Mouse (Mus musculus) heart, postnatal 0 days (tissue): ENCODE data around the gene Thada. TPM values are rescaled to one million over a fixed set of nuclear protein-coding genes. Genes with fewer than 3 reads are reported as not detected.

Experiments used
- ATAC-seq: fragments of 200-750 bp; cut with Nextera tagmentation; 2 replicates; pipeline ENCODE4 v1.8.0; 2017; ENCODE audit warnings: low read depth, moderate number of reproducible peaks, moderate library complexity; ENCODE audit not compliant: insufficient read depth
- DNase-seq: peaks from one replicate; pipeline ENCODE4 v3.0.0-alpha.2; 2016; ENCODE audit warnings: low spot score
- H3K27ac ChIP-seq: fragments of 300-500 bp; sonication (generic); 2 replicates; pipeline ENCODE4 v1.5.1; 2014; ENCODE audit warnings: low read depth, mild to moderate bottlenecking
- H3K27me3 ChIP-seq: fragments of 300-500 bp; sonication (generic); 2 replicates; pipeline ENCODE4 v1.6.1; 2014; ENCODE audit warnings: low read length, mixed read lengths; ENCODE audit not compliant: control insufficient read depth, insufficient read depth
- H3K36me3 ChIP-seq: fragments of 300-500 bp; sonication (generic); replicated peaks from 2 replicates; pipeline ENCODE4 v1.6.1; 2014; ENCODE audit warnings: low read length, mixed read lengths; ENCODE audit not compliant: control insufficient read depth, insufficient read depth
- H3K4me1 ChIP-seq: fragments of 300-500 bp; sonication (generic); 2 replicates; pipeline ENCODE4 v1.6.1; 2014; ENCODE audit warnings: antibody characterized with exemption; ENCODE audit not compliant: control insufficient read depth, insufficient read depth
- H3K4me2 ChIP-seq: fragments of 300-500 bp; sonication (generic); 2 replicates; pipeline ENCODE4 v1.6.1; 2014; ENCODE audit warnings: low read depth, mild to moderate bottlenecking, low read length, moderate library complexity
- H3K4me3 ChIP-seq: fragments of 300-500 bp; sonication (generic); 2 replicates; pipeline ENCODE4 v1.5.1; 2014; ENCODE audit warnings: low read depth, low read length
- H3K9ac ChIP-seq: fragments of 300-500 bp; sonication (generic); replicated peaks from 2 replicates; pipeline ENCODE4 v1.6.1; 2014; ENCODE audit warnings: low read depth, low read length, mixed read lengths
- H3K9me3 ChIP-seq: fragments of 300-500 bp; sonication (generic); replicated peaks from 2 replicates; pipeline ENCODE4 v1.6.1; 2016; ENCODE audit warnings: low read length; ENCODE audit not compliant: control insufficient read depth
- CTCF ChIP-seq: IDR thresholded peaks from 2 replicates; pipeline ENCODE4 v1.5.1; 2016; ENCODE audit warnings: antibody characterized with exemption, control low read depth, low read depth
- EP300 ChIP-seq: IDR thresholded peaks from 2 replicates; pipeline ENCODE4 v1.6.1; 2016; ENCODE audit warnings: antibody characterized with exemption, low read depth
- WGBS: fragments of 180-500 bp; shearing (Covaris S2); extraction: QIAGEN DNeasy Blood & Tissue Kit; methylation state at CpG from one replicate; pipeline ENCODE4 v1.1.7; 2014; 5-methylcytosine and 5-hydroxymethylcytosine counted together
- polyA plus RNA-seq: library from polyadenylated mRNA; unstranded; fragments of >200 nt; fragmentation: Nextera tagmentation; extraction: Ambion mirVana; gene quantifications from 2 replicates; pipeline ENCODE4 v1.2.1, GENCODE M21; 2015
- total RNA-seq: library from RNA; depleted of rRNA; stranded (reverse); fragments of >200 nt; gene quantifications from 2 replicates; pipeline ENCODE4 v1.2.3, GENCODE M21; 2014; ENCODE audit warnings: low replicate concordance

Thada gene
- total and polyA plus RNA-seq, 2 experiments from 2014 or later: 2.4 to 12.6 TPM

- ATAC-seq: peak; percentile 24; the same call in 1 of the 2 replicates
Observed at GRCm38 (mm10) chr17:84510355-84510754, 44.4 kb upstream of the Thada start.

GRCm38 (mm10) chr17:84509176-84509575 lies 43.2 kb upstream of the Thada start:
- Histone ChIP-seq H3K27me3 (no peaks in the 10 kb centered on the region), H3K4me1 (0 out of 2 replicates have a peak, but pooled peaks cover 3% of the 10 kb centered on the region), H3K36me3 (no peaks in the 10 kb centered on the region), H3K27ac (no peak overlapping the region), H3K4me3 (no peak overlapping the region), H3K9ac (no peak overlapping the region), H3K4me2 (no peak overlapping the region), H3K9me3 (no peaks in the 10 kb centered on the region)
- WGBS: 39% methylated on average over 4 of the region's 4 CpGs
- TF ChIP-seq EP300: no peak
- no peak for TF ChIP-seq CTCF
- ATAC-seq (no peak), DNase-seq (no peak)

More at GRCm38 (mm10) chr17:84510355-84510754, 44.4 kb upstream of the Thada start:
- Histone ChIP-seq H3K4me3 (no peak overlapping the region), H3K36me3 (no peaks in the 10 kb centered on the region), H3K4me1 (0 out of 2 replicates have a peak, but pooled peaks cover 3% of the 10 kb centered on the region), H3K4me2 (no peak overlapping the region), H3K27me3 (no peaks in the 10 kb centered on the region), H3K27ac (peak overlapping the region; percentile 64; the same call in 1 of the 2 replicates), H3K9me3 (no peaks in the 10 kb centered on the region), H3K9ac (no peak overlapping the region)
- peak; percentile 47 for DNase-seq
- TF ChIP-seq EP300 (no peak), CTCF (no peak)
- 35% methylated on average over 5 of the region's 5 CpGs for WGBS

GRCm38 (mm10) chr17:84508736-84509135 lies 42.7 kb upstream of the Thada start:
- no peak overlapping the region for H3K9ac ChIP-seq
- ATAC-seq: no peak
- H3K27ac ChIP-seq: no peak overlapping the region
- H3K4me1 ChIP-seq: 0 out of 2 replicates have a peak, but pooled peaks cover 3% of the 10 kb centered on the region
- H3K4me3 ChIP-seq: no peak overlapping the region
- no peak overlapping the region for H3K4me2 ChIP-seq
- H3K9me3 ChIP-seq: no peaks in the 10 kb centered on the region
- H3K27me3 ChIP-seq: no peaks in the 10 kb centered on the region
- 53% methylated on average over 3 of the region's 3 CpGs for WGBS
- TF ChIP-seq EP300: no peak
- no peak for TF ChIP-seq CTCF
- no peaks in the 10 kb centered on the region for H3K36me3 ChIP-seq
- no peak for DNase-seq

GRCm38 (mm10) chr17:84505922-84506321 lies 39.9 kb upstream of the Thada start:
- Histone ChIP-seq H3K9ac (no peak overlapping the region), H3K4me3 (no peak overlapping the region), H3K36me3 (no peaks in the 10 kb centered on the region), H3K4me2 (no peak overlapping the region), H3K27me3 (no peaks in the 10 kb centered on the region), H3K4me1 (0 out of 2 replicates have a peak, but pooled peaks cover 3% of the 10 kb centered on the region), H3K27ac (no peak overlapping the region), H3K9me3 (no peaks in the 10 kb centered on the region)
- ATAC-seq: no peak
- TF ChIP-seq EP300 (no peak), CTCF (no peak)
- WGBS: 60% methylated on average over 2 of the region's 2 CpGs
- no peak for DNase-seq

GRCm38 (mm10) chr17:84502341-84502740 lies 36.3 kb upstream of the Thada start:
- no peak for ATAC-seq
- WGBS: 46% methylated on average over 3 of the region's 3 CpGs
- no peak overlapping the region for H3K4me2 ChIP-seq

GRCm38 (mm10) chr17:84498639-84499038 lies 32.6 kb upstream of the Thada start:
- 62% methylated on average over 5 of the region's 5 CpGs for WGBS

More at GRCm38 (mm10) chr17:84502341-84502740, 36.3 kb upstream of the Thada start:
- no peak overlapping the region for H3K4me3 ChIP-seq
- TF ChIP-seq CTCF: no peak
- TF ChIP-seq EP300: no peak
- H3K9ac ChIP-seq: no peak overlapping the region
- DNase-seq: no peak
- H3K27ac ChIP-seq: no peak overlapping the region
- H3K4me1 ChIP-seq: no peaks in the 10 kb centered on the region
- H3K9me3 ChIP-seq: no peaks in the 10 kb centered on the region
- H3K27me3 ChIP-seq: no peaks in the 10 kb centered on the region
- H3K36me3 ChIP-seq: no peaks in the 10 kb centered on the region

More at GRCm38 (mm10) chr17:84498639-84499038, 32.6 kb upstream of the Thada start:
- Histone ChIP-seq H3K36me3 (no peaks in the 10 kb centered on the region), H3K4me1 (no peaks in the 10 kb centered on the region), H3K9me3 (no peaks in the 10 kb centered on the region), H3K27me3 (no peaks in the 10 kb centered on the region), H3K4me3 (no peak overlapping the region), H3K4me2 (no peak overlapping the region), H3K9ac (no peak overlapping the region), H3K27ac (no peak overlapping the region)
- TF ChIP-seq CTCF: no peak
- TF ChIP-seq EP300: no peak
- no peak for DNase-seq
- no peak for ATAC-seq
